Mouse (Mus musculus): ENCODE measurements at regions not wholly inside any gene's neighbourhood (a gene's known extent, or its start where the extent isn't known, plus 50 kb on each side); places are given as distances from the start of the nearest gene placed in this dataset.
A peak's percentile ranks its signal among the peaks of the same experiment; 100 is the strongest.

DNA sequence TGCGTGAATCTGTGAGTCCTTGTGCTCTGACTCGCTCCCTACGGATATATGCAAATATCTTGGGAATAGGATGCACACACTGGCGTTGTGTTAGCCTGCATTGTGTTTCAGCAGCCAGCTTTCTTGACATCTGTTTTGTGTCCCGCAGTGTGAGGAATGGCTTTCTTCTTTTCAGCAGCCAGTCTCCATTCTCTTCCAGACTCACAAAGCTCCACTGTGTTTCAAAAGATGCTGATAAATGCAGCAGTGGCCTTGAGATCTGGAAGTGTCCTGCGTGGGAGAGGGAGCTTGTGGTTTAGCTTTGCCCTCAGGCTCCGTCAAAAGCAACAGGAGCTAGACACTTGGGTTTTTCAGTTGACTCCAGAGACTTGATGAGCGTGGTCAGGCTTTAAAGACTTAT lies 188.9 kb upstream of the Fat4 start:
- Histone ChIP-seq H3K4me1 (ENCODE audit: control insufficient read depth, insufficient read depth, low read length) (no peaks in the 10 kb centered on the region), H3K27me3 (replicated peaks; ENCODE audit: control insufficient read depth, insufficient read depth, low read length) (no peaks in the 10 kb centered on the region), H3K36me3 (ENCODE audit: control insufficient read depth, insufficient read depth, low read length) (no peaks in the 10 kb centered on the region), H3K27ac (ENCODE audit: insufficient read depth, low read depth, low read length) (no peak overlapping the region), H3K4me3 (ENCODE audit: insufficient read depth, low read depth, low read length) (no peak overlapping the region)
- 56% methylated on average over 8 of the region's 8 CpGs for WGBS
- DNase-seq: no peak
- no peak for TF ChIP-seq POLR2A (IDR thresholded peaks at IDR 0.05; ENCODE audit: low read depth, low read length)
- TF ChIP-seq CTCF (conservative IDR thresholded peaks at IDR 0.05; ENCODE audit: insufficient read depth, insufficient read length, low read depth, low read length): no peak

DNA sequence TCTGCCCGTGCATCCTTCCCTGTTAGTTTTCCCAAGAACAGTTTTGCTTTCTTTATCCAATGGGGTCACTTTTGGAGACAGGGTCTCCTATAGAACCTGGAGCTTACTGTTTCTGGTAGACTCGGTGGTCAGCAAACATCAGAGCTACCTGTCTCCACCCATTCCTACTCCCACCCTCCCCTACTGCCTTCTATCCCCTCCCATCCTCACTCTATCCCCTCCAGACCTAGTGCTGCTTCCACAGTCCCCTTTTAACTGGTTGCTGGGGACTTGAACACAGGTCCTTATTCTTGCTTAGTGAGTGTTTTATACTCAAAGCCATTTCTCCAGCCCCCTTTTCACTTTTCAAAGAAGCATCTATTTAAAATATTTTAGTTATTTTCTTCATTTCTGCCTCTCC lies 189.4 kb upstream of the Fat4 start:
- Histone ChIP-seq H3K36me3 (ENCODE audit: control insufficient read depth, insufficient read depth, low read length) (no peaks in the 10 kb centered on the region), H3K4me1 (ENCODE audit: control insufficient read depth, insufficient read depth, low read length) (no peaks in the 10 kb centered on the region), H3K27ac (ENCODE audit: insufficient read depth, low read depth, low read length) (no peak overlapping the region), H3K27me3 (replicated peaks; ENCODE audit: control insufficient read depth, insufficient read depth, low read length) (no peaks in the 10 kb centered on the region), H3K4me3 (ENCODE audit: insufficient read depth, low read depth, low read length) (no peak overlapping the region)
- no peak for TF ChIP-seq POLR2A (IDR thresholded peaks at IDR 0.05; ENCODE audit: low read depth, low read length)
- no peak for TF ChIP-seq CTCF (conservative IDR thresholded peaks at IDR 0.05; ENCODE audit: insufficient read depth, insufficient read length, low read depth, low read length)
- WGBS: 76% methylated on average over 2 of the region's 2 CpGs
- no peak for DNase-seq

DNA sequence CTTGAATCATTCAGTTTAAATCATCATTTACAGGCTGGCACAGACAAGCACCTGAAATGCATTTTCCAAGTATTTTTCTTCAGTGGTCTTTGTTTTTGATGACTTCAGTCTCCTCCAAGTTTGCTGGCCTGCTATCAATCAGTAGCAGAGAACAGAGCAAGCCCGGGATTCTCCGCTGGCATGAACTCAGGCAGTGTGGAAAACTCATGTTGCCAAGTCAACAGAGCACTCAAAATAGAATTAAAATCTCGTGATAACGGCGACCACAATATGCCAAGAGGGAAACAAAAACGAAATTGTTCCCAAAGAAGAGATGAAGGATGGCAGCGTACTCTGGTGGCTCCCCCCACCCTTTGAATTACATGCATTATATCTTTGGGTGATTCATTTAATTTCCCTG lies 190.9 kb upstream of the Fat4 start:
- no peaks in the 10 kb centered on the region for H3K27me3 ChIP-seq (replicated peaks; ENCODE audit: control insufficient read depth, insufficient read depth, low read length)

DNA sequence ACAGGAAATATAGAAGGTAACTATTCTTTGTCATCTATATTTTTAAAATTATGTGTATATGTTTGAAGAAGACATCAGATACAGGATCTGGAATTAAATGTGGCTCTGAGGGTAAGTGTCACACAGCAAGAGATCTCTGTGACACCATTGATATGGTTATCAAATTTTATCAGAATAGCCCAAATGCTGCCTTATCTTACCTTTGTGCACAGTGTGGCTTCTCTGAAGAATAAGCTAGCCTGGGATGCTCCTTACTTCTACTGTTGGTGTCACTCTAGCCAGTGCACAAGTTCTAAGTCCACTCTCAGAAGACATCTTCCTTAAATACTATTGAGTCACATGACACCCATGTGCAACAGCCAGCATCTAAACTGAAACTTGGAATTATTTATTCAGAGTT lies 194.0 kb upstream of the Fat4 start:
- TF ChIP-seq POLR2A (IDR thresholded peaks at IDR 0.05; ENCODE audit: low read depth, low read length): no peak
- TF ChIP-seq CTCF (conservative IDR thresholded peaks at IDR 0.05; ENCODE audit: insufficient read depth, insufficient read length, low read depth, low read length): no peak
- no peak overlapping the region for H3K27ac ChIP-seq (ENCODE audit: insufficient read depth, low read depth, low read length)
- H3K4me3 ChIP-seq (ENCODE audit: insufficient read depth, low read depth, low read length): no peak overlapping the region
- no peaks in the 10 kb centered on the region for H3K36me3 ChIP-seq (ENCODE audit: control insufficient read depth, insufficient read depth, low read length)
- DNase-seq: no peak
- no peaks in the 10 kb centered on the region for H3K27me3 ChIP-seq (replicated peaks; ENCODE audit: control insufficient read depth, insufficient read depth, low read length)
- H3K4me1 ChIP-seq (ENCODE audit: control insufficient read depth, insufficient read depth, low read length): no peaks in the 10 kb centered on the region

More for the DNA sequence above, 190.9 kb upstream of the Fat4 start:
- DNase-seq: no peak
- no peak overlapping the region for H3K4me3 ChIP-seq (ENCODE audit: insufficient read depth, low read depth, low read length)
- no peaks in the 10 kb centered on the region for H3K4me1 ChIP-seq (ENCODE audit: control insufficient read depth, insufficient read depth, low read length)
- no peaks in the 10 kb centered on the region for H3K36me3 ChIP-seq (ENCODE audit: control insufficient read depth, insufficient read depth, low read length)
- TF ChIP-seq CTCF (conservative IDR thresholded peaks at IDR 0.05; ENCODE audit: insufficient read depth, insufficient read length, low read depth, low read length) (no peak), POLR2A (IDR thresholded peaks at IDR 0.05; ENCODE audit: low read depth, low read length) (no peak)
- no peak overlapping the region for H3K27ac ChIP-seq (ENCODE audit: insufficient read depth, low read depth, low read length)
- 84% methylated on average over 7 of the region's 7 CpGs for WGBS

DNA sequence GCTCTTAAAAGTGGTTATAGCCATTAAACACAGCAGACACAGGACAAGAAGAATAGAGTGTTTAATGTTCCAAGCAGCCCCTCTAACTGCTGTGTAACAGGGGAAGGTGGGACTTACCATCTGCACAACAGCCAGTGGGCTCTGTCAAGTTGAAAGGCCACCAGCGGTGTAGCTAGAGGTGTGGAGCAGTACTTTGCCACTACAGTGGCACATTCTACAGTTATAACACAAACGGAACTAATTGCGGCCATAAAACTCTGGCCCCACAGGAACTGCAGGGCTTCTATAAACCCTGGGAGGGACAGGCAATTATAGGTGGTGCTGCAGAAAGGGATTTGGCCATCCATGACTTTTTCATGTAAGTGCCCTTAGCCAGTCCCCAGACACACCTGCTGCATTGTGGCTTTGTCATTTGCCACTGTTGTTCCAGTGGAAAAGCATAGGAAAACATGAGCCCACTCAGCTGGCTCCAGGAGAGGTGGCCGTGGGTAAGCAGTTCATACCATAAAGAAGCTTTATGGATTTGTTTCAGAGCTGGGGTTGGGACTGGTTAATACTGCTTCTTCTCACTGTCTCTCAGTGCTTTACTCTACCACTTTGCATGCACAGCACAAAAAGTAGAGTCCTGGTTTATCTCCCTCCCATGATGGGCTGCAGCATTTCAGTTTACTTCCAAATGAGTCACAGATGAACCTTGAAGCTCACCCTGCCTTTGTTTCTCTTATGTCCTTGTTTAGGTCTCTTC lies 199.8 kb upstream of the Ankrd50 start:
- Histone ChIP-seq H3K27me3 (replicated peaks; ENCODE audit: control insufficient read depth, insufficient read depth, low read length) (no peaks in the 10 kb centered on the region), H3K36me3 (ENCODE audit: control insufficient read depth, insufficient read depth, low read length) (no peaks in the 10 kb centered on the region), H3K4me1 (ENCODE audit: control insufficient read depth, insufficient read depth, low read length) (no peaks in the 10 kb centered on the region), H3K27ac (ENCODE audit: insufficient read depth, low read depth, low read length) (no peak overlapping the region), H3K4me3 (ENCODE audit: insufficient read depth, low read depth, low read length) (no peak overlapping the region)
- TF ChIP-seq CTCF (conservative IDR thresholded peaks at IDR 0.05; ENCODE audit: insufficient read depth, insufficient read length, low read depth, low read length): no peak
- TF ChIP-seq POLR2A (IDR thresholded peaks at IDR 0.05; ENCODE audit: low read depth, low read length): no peak
- WGBS: 33% methylated on average over 4 of the region's 4 CpGs
- no peak for DNase-seq

- WGBS: 61% methylated on average over 17 of the region's 17 CpGs
- DNase-seq: peak; percentile 14
- H3K36me3 ChIP-seq (ENCODE audit: control insufficient read depth, insufficient read depth, low read length): no peaks in the 10 kb centered on the region
- H3K27me3 ChIP-seq (replicated peaks; ENCODE audit: control insufficient read depth, insufficient read depth, low read length): 0 out of 2 replicates have a peak, but pooled peaks cover 1% of the 10 kb centered on the region
- H3K4me3 ChIP-seq (ENCODE audit: insufficient read depth, low read depth, low read length): no peak overlapping the region
- no peak for TF ChIP-seq POLR2A (IDR thresholded peaks at IDR 0.05; ENCODE audit: low read depth, low read length)
- TF ChIP-seq CTCF (conservative IDR thresholded peaks at IDR 0.05; ENCODE audit: insufficient read depth, insufficient read length, low read depth, low read length): no peak
- no peak overlapping the region for H3K27ac ChIP-seq (ENCODE audit: insufficient read depth, low read depth, low read length)
- no peaks in the 10 kb centered on the region for H3K4me1 ChIP-seq (ENCODE audit: control insufficient read depth, insufficient read depth, low read length)
These were observed 179.2 kb upstream of the Ankrd50 start for GRCm38 (mm10) chr3:38663670-38664494.

DNA sequence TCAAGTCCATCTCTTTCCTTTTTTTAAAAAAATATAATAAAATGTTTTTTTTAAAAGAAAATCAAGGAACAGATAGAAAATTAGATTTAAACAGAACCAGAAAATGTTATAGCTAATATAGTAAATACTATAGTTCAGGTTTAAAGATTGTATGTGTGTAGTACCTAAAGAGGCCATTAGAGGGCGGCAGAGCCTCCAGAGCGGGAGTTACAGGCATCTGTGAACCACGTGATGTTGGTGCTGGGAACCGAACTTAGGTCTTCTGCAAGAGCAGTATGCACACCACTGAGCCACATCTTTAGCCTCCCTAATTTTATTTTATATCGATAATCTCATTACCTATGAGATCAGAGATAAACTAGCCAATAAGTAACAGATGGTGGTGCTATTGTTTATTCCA lies 178.4 kb upstream of the Ankrd50 start:
- Histone ChIP-seq H3K36me3 (ENCODE audit: control insufficient read depth, insufficient read depth, low read length) (no peaks in the 10 kb centered on the region), H3K27ac (ENCODE audit: insufficient read depth, low read depth, low read length) (no peak overlapping the region), H3K27me3 (replicated peaks; ENCODE audit: control insufficient read depth, insufficient read depth, low read length) (0 out of 2 replicates have a peak, but pooled peaks cover 1% of the 10 kb centered on the region), H3K4me3 (ENCODE audit: insufficient read depth, low read depth, low read length) (no peak overlapping the region), H3K4me1 (ENCODE audit: control insufficient read depth, insufficient read depth, low read length) (no peaks in the 10 kb centered on the region)
- WGBS: 85% methylated on average over 5 of the region's 5 CpGs
- TF ChIP-seq CTCF (conservative IDR thresholded peaks at IDR 0.05; ENCODE audit: insufficient read depth, insufficient read length, low read depth, low read length) (peak; percentile 39), POLR2A (IDR thresholded peaks at IDR 0.05; ENCODE audit: low read depth, low read length) (no peak)
- no peak for DNase-seq
